Mouse (Mus musculus): ENCODE data around the gene Fam69a. TPM values are rescaled to one million over a fixed set of nuclear protein-coding genes. Genes with fewer than 3 reads are reported as not detected.

The Fam69a gene
- polyA plus RNA-seq, 1 experiment = 2.2 TPM

DNA sequence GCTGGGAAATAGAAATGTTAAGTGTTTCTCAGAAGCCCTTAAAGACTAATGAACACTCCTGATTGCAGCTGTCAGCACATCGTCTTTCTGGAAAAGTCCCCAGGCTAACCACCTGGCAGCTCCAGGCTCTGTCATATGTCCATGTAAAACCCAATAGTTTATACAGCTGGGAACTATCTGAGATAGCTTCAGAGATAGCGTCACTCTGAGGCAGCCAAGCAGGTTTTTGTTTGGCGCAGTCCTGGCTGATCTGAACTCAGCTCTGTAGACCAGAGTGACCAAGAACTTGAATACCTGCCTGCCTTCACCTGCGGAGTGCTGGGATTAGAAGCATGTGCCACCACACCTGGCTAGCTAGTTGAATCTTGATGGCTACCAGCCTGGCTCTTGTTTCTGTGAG lies 41.3 kb upstream of the Fam69a start:
- Histone ChIP-seq H3K36me3 (ENCODE audit: control insufficient read depth, insufficient read depth, low read length) (no peaks in the 10 kb centered on the region), H3K4me1 (ENCODE audit: control insufficient read depth, insufficient read depth, insufficient read length) (no peaks in the 10 kb centered on the region), H3K4me3 (ENCODE audit: extremely low read depth, insufficient read depth, insufficient read length) (no peak overlapping the region), H3K27me3 (ENCODE audit: control insufficient read depth, insufficient read depth, low read length) (no peaks in the 10 kb centered on the region), H3K27ac (ENCODE audit: insufficient read depth, low read length) (no peak overlapping the region)
- TF ChIP-seq POLR2A (IDR thresholded peaks at IDR 0.05; ENCODE audit: low read depth, low read length) (no peak), CTCF (IDR thresholded peaks at IDR 0.05; ENCODE audit: extremely low read depth, insufficient read depth, insufficient read length, insufficient replicate concordance) (no peak)
- no peak for DNase-seq (ENCODE audit: low read depth in 1 of 2, low spot score in 2 of 2)
- 89% methylated on average over 4 of the region's 4 CpGs for WGBS

DNA sequence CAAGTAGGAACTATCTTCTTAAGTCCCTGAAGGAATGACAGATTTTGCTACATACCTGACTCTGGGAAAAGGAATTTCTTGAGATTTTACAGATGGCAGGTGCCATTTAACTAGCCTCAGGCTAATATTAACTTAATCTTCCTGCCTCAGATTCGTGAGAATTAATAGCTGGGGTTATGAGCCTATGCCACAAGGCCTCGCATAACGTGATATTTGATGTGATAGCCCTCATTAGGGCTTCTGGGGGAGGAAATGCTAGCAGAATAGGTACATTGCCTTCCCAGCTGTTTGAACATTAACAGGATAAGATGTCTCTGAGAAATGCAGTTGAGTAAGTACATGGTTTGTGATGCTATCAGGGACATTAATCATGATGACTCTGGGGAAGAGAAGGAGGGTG lies 34.5 kb upstream of the Fam69a start:
- no peaks in the 10 kb centered on the region for H3K27me3 ChIP-seq (ENCODE audit: control insufficient read depth, insufficient read depth, low read length)
- H3K4me3 ChIP-seq (ENCODE audit: extremely low read depth, insufficient read depth, insufficient read length) = no peak overlapping the region
- DNase-seq (ENCODE audit: low read depth in 1 of 2, low spot score in 2 of 2) = no peak
- TF ChIP-seq CTCF (IDR thresholded peaks at IDR 0.05; ENCODE audit: extremely low read depth, insufficient read depth, insufficient read length, insufficient replicate concordance) = no peak
- TF ChIP-seq POLR2A (IDR thresholded peaks at IDR 0.05; ENCODE audit: low read depth, low read length) = no peak
- H3K27ac ChIP-seq (ENCODE audit: insufficient read depth, low read length) = no peak overlapping the region
- H3K4me1 ChIP-seq (ENCODE audit: control insufficient read depth, insufficient read depth, insufficient read length) = no peaks in the 10 kb centered on the region
- H3K36me3 ChIP-seq (ENCODE audit: control insufficient read depth, insufficient read depth, low read length) = no peaks in the 10 kb centered on the region
- 79% methylated on average over 3 of the region's 3 CpGs for WGBS

DNA sequence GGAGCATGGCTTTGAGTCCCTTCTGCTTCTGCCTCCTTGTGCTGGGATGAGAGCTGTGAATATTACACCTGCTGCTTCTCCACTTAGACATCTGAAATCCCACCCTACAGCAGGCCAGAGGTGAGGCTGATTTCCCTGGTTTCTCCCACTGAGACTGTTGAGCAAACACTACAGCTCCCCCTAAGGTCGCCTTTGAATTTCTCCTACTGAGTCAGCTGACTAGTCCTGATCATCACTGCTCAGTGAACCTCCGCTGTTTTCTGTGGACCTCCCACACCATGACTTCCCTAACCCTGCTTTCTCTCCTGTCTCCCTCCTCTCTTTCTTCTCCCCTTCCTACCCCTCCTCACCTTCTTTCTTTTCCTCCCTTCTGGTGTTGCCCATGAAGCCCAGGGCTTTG lies 32.5 kb upstream of the Fam69a start:
- H3K36me3 ChIP-seq (ENCODE audit: control insufficient read depth, insufficient read depth, low read length) = no peaks in the 10 kb centered on the region
- 7% methylated on average over 2 of the region's 2 CpGs for WGBS
- DNase-seq (ENCODE audit: low read depth in 1 of 2, low spot score in 2 of 2) = no peak
- TF ChIP-seq POLR2A (IDR thresholded peaks at IDR 0.05; ENCODE audit: low read depth, low read length) = no peak
- no peak for TF ChIP-seq CTCF (IDR thresholded peaks at IDR 0.05; ENCODE audit: extremely low read depth, insufficient read depth, insufficient read length, insufficient replicate concordance)
- H3K4me1 ChIP-seq (ENCODE audit: control insufficient read depth, insufficient read depth, insufficient read length) = no peaks in the 10 kb centered on the region
- H3K4me3 ChIP-seq (ENCODE audit: extremely low read depth, insufficient read depth, insufficient read length) = no peak overlapping the region
- H3K27ac ChIP-seq (ENCODE audit: insufficient read depth, low read length) = no peak overlapping the region
- H3K27me3 ChIP-seq (ENCODE audit: control insufficient read depth, insufficient read depth, low read length) = no peaks in the 10 kb centered on the region

DNA sequence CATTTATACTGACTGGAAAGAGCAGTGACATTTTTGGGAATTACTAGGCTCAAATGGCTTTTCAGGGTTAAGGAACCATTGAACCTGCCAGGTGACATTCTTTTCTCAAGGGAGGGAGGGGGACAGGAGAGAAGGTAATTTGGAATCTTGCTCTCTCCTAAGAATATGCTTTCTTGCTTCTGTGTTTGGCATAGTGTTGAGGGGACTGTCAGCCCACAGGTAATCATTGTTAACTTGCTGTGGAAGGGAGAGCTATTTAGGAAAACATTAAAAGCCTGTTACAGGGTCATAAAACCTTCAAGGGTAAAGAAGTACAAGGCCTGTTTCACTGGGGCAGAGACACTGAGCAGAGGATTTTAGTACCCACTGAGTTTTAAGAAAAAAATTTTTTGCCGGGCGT lies 30.3 kb upstream of the Fam69a start:
- DNase-seq (ENCODE audit: low read depth in 1 of 2, low spot score in 2 of 2) = no peak

DNA sequence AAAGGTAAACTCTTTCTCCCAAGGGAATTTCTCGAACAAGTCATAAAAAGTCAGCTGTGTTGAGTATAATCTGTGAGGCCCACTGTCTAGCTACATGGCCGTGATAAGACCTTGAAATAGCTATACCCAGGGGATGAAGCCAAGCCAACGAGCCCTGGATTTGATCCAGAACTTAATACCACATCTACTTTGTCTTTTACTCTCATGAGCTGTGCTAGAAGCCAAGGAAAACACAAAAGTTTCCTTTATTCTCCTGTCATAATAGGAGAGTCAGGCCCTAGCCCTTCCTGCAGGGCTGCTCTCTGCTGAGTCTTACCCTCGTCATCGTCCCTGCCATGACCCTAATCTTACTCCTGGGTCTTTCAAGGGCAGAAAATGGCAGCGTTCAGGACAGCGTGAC lies 28.5 kb upstream of the Fam69a start:
- TF ChIP-seq CTCF (IDR thresholded peaks at IDR 0.05; ENCODE audit: extremely low read depth, insufficient read depth, insufficient read length, insufficient replicate concordance) (no peak), POLR2A (IDR thresholded peaks at IDR 0.05; ENCODE audit: low read depth, low read length) (no peak)
- 68% methylated on average over 7 of the region's 7 CpGs for WGBS
- no peak overlapping the region for H3K27ac ChIP-seq (ENCODE audit: insufficient read depth, low read length)
- no peak overlapping the region for H3K4me3 ChIP-seq (ENCODE audit: extremely low read depth, insufficient read depth, insufficient read length)
- DNase-seq (ENCODE audit: low read depth in 1 of 2, low spot score in 2 of 2) = no peak
- no peaks in the 10 kb centered on the region for H3K4me1 ChIP-seq (ENCODE audit: control insufficient read depth, insufficient read depth, insufficient read length)
- no peaks in the 10 kb centered on the region for H3K36me3 ChIP-seq (ENCODE audit: control insufficient read depth, insufficient read depth, low read length)
- no peaks in the 10 kb centered on the region for H3K27me3 ChIP-seq (ENCODE audit: control insufficient read depth, insufficient read depth, low read length)

More for the DNA sequence above, 30.3 kb upstream of the Fam69a start:
- Histone ChIP-seq H3K36me3 (ENCODE audit: control insufficient read depth, insufficient read depth, low read length) (no peaks in the 10 kb centered on the region), H3K27me3 (ENCODE audit: control insufficient read depth, insufficient read depth, low read length) (no peaks in the 10 kb centered on the region), H3K4me3 (ENCODE audit: extremely low read depth, insufficient read depth, insufficient read length) (no peak overlapping the region), H3K4me1 (ENCODE audit: control insufficient read depth, insufficient read depth, insufficient read length) (no peaks in the 10 kb centered on the region), H3K27ac (ENCODE audit: insufficient read depth, low read length) (no peak overlapping the region)
- 100% methylated on average over 2 of the region's 2 CpGs for WGBS
- TF ChIP-seq CTCF (IDR thresholded peaks at IDR 0.05; ENCODE audit: extremely low read depth, insufficient read depth, insufficient read length, insufficient replicate concordance) (no peak), POLR2A (IDR thresholded peaks at IDR 0.05; ENCODE audit: low read depth, low read length) (no peak)

DNA sequence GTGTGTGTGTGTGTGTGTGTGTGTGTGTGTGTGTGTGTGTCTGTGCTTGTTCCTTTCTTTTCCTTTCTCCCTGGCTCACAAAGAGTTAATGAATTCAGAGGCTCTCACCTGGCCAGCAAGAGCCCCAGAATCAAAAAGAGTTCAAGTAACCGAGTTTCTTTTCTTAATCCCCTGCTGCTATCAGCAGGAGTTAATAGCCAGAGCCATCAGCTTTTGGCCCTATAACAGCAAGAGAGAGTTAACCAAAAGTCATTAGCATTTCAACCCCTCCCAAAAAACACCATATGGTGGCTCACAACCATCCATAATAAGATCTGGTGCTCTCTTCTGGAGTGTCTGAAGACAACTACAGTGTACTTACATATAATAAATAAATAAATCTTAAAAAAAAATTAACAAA lies 27.3 kb upstream of the Fam69a start:
- Histone ChIP-seq H3K36me3 (ENCODE audit: control insufficient read depth, insufficient read depth, low read length) (no peaks in the 10 kb centered on the region), H3K27me3 (ENCODE audit: control insufficient read depth, insufficient read depth, low read length) (no peaks in the 10 kb centered on the region), H3K4me1 (ENCODE audit: control insufficient read depth, insufficient read depth, insufficient read length) (no peaks in the 10 kb centered on the region), H3K4me3 (ENCODE audit: extremely low read depth, insufficient read depth, insufficient read length) (no peak overlapping the region), H3K27ac (ENCODE audit: insufficient read depth, low read length) (no peak overlapping the region)
- DNase-seq (ENCODE audit: low read depth in 1 of 2, low spot score in 2 of 2) = no peak
- 76% methylated on average over 1 of the region's 1 CpGs for WGBS
- TF ChIP-seq POLR2A (IDR thresholded peaks at IDR 0.05; ENCODE audit: low read depth, low read length) (no peak), CTCF (IDR thresholded peaks at IDR 0.05; ENCODE audit: extremely low read depth, insufficient read depth, insufficient read length, insufficient replicate concordance) (no peak)

DNA sequence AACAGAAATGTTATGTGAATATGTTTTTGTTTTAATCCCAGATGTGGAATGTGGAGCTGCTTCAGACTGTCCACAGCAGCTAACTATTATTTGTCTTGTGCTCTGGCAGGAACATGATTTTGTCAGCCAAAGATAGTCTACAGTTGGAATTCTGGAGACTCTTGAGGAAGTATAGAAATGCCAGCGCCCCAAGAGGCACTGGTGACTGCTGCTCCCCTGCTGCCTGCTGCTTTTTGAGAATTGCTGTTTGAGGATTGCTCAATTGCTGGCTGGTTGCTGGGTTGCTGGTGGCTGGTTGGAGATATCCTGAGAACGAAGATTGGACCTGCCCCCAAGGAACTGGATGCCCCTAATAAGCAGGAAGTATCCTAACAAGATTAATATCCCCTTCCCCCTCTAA lies 22.8 kb upstream of the Fam69a start:
- Histone ChIP-seq H3K4me1 (ENCODE audit: control insufficient read depth, insufficient read depth, insufficient read length) (no peaks in the 10 kb centered on the region), H3K27ac (ENCODE audit: insufficient read depth, low read length) (no peak overlapping the region), H3K4me3 (ENCODE audit: extremely low read depth, insufficient read depth, insufficient read length) (no peak overlapping the region), H3K27me3 (ENCODE audit: control insufficient read depth, insufficient read depth, low read length) (no peaks in the 10 kb centered on the region), H3K36me3 (ENCODE audit: control insufficient read depth, insufficient read depth, low read length) (no peaks in the 10 kb centered on the region)
- WGBS = 45% methylated on average over 2 of the region's 2 CpGs
- DNase-seq (ENCODE audit: low read depth in 1 of 2, low spot score in 2 of 2) = no peak
- TF ChIP-seq CTCF (IDR thresholded peaks at IDR 0.05; ENCODE audit: extremely low read depth, insufficient read depth, insufficient read length, insufficient replicate concordance) (no peak), POLR2A (IDR thresholded peaks at IDR 0.05; ENCODE audit: low read depth, low read length) (no peak)
